Mouse (Mus musculus) kidney, postnatal 14 days (tissue): ENCODE measurements around the gene Raver2.
A peak's percentile ranks its signal among the peaks of the same experiment; 100 is the strongest.
"Not testable (repeated sequence)": the region's sequence is repeated elsewhere in the genome, so short reads cannot be mapped to it uniquely, and the experiment has no call there.

Source experiments
- DNase-seq: peaks from one replicate; pipeline ENCODE4 v3.0.0; 2022; ENCODE audit warnings: mixed read lengths

Gene Raver2

GRCm38 (mm10) chr4:101068786-101069153 is at the start of gene Raver2:
Gene Raver2 (plus strand): TSS chr4:101068983.
- peak; percentile 71 for DNase-seq

GRCm38 (mm10) chr4:101020596-101020995 is 48.2 kb upstream of the Raver2 start, which contains the start of gene Gm10577:
Gene Gm10577 (minus strand): TSS chr4:101020696.
- DNase-seq, result no peak

- DNase-seq, result no peak
Observed at GRCm38 (mm10) chr4:101026566-101026965, 42.2 kb upstream of the Raver2 start.

GRCm38 (mm10) chr4:101026995-101027394 is 41.8 kb upstream of the Raver2 start:
- DNase-seq, result no peak

- DNase-seq, result no peak
Observed at GRCm38 (mm10) chr4:101027852-101028411, 40.9 kb upstream of the Raver2 start.

- DNase-seq, result no peak
Observed at GRCm38 (mm10) chr4:101033047-101033446, 35.7 kb upstream of the Raver2 start.

- DNase-seq, result no peak
Observed at GRCm38 (mm10) chr4:101035131-101035530, 33.7 kb upstream of the Raver2 start.

- no peak for DNase-seq
Observed at GRCm38 (mm10) chr4:101037156-101037555, 31.6 kb upstream of the Raver2 start.

GRCm38 (mm10) chr4:101043691-101044090 is 25.1 kb upstream of the Raver2 start:
- no peak for DNase-seq

GRCm38 (mm10) chr4:101044149-101044548 is 24.6 kb upstream of the Raver2 start:
- DNase-seq, result no peak

GRCm38 (mm10) chr4:101046576-101046975 is 22.2 kb upstream of the Raver2 start:
- DNase-seq, result no peak

- no peak for DNase-seq
Observed at GRCm38 (mm10) chr4:101062146-101062545, 6.6 kb upstream of the Raver2 start.

GRCm38 (mm10) chr4:101066401-101066800 is 2.4 kb upstream of the Raver2 start:
- DNase-seq, result no peak

GRCm38 (mm10) chr4:101069154-101069971 is 580 bp downstream of the Raver2 start:
- peak; percentile 15 for DNase-seq

GRCm38 (mm10) chr4:101071570-101071969 is 2.8 kb downstream of the Raver2 start:
- DNase-seq, result no peak

GRCm38 (mm10) chr4:101076425-101076824 is 7.6 kb downstream of the Raver2 start:
- no peak for DNase-seq

- no peak for DNase-seq
Observed at GRCm38 (mm10) chr4:101080016-101080415, 11.2 kb downstream of the Raver2 start.

GRCm38 (mm10) chr4:101082176-101082888 is 13.5 kb downstream of the Raver2 start:
- DNase-seq, result peak; percentile 48

GRCm38 (mm10) chr4:101084863-101085262 is 16.1 kb downstream of the Raver2 start:
- DNase-seq, result no peak

GRCm38 (mm10) chr4:101086040-101086439 is 17.3 kb downstream of the Raver2 start:
- DNase-seq, result no peak

GRCm38 (mm10) chr4:101087721-101088120 is 18.9 kb downstream of the Raver2 start:
- DNase-seq, result no peak

- not testable (repeated sequence) for DNase-seq
Observed at GRCm38 (mm10) chr4:101090630-101091029, 21.8 kb downstream of the Raver2 start.

GRCm38 (mm10) chr4:101093292-101093691 is 24.5 kb downstream of the Raver2 start:
- no peak for DNase-seq

GRCm38 (mm10) chr4:101107122-101107521 is 38.3 kb downstream of the Raver2 start:
- no peak for DNase-seq
